Mouse (Mus musculus) hindbrain, embryonic 11.5 days (tissue): ENCODE results near the gene Pin1. TPM values are rescaled to one million over a fixed set of nuclear protein-coding genes. Genes with fewer than 3 reads are reported as not detected.

ENCODE experiments used
- polyA plus RNA-seq: library from polyadenylated mRNA; unstranded; fragments of >200 nt; fragmentation: Nextera tagmentation; extraction: Ambion mirVana; gene quantifications from 2 replicates; pipeline ENCODE4 v1.2.1, GENCODE M21; 2014

Gene Pin1
- polyA plus RNA-seq, 1 experiment from 2014 or later, result 65.2 TPM

Other genes with a start within 250 kb of the Pin1 start
- gene Zfp26, start 191.9 kb upstream of the Pin1 start, polyA plus RNA-seq, result 28.8 and 34.9 TPM in 2 replicates
- 32.7 and 35.2 TPM in 2 replicates for gene Zfp426, start 159.3 kb upstream of the Pin1 start, polyA plus RNA-seq
- 125 and 129 TPM in 2 replicates for gene Zfp266, start 130.7 kb upstream of the Pin1 start, polyA plus RNA-seq
- 26.3 and 34.1 TPM in 2 replicates for gene Zfp846, start 70.8 kb upstream of the Pin1 start, polyA plus RNA-seq
- 448 and 456 TPM in 2 replicates for gene Ubl5, start 9.2 kb upstream of the Pin1 start, polyA plus RNA-seq
- 12.6 and 14.3 TPM in 2 replicates for gene Fbxl12, start 7.3 kb upstream of the Pin1 start, polyA plus RNA-seq
- gene Olfm2, start 94.3 kb downstream of the Pin1 start, polyA plus RNA-seq, result 64.4 and 65.1 TPM in 2 replicates
- gene Col5a3, start 163.0 kb downstream of the Pin1 start, polyA plus RNA-seq, result 0.32 and 0.66 TPM in 2 replicates
- not detected in 2 replicates for gene Rdh8, start 166.4 kb downstream of the Pin1 start, polyA plus RNA-seq
- 0.59 and 0.97 TPM in 2 replicates for gene A230050P20Rik, start 216.5 kb downstream of the Pin1 start, polyA plus RNA-seq
- 4.3 and 4.9 TPM in 2 replicates for gene Angptl6, start 227.6 kb downstream of the Pin1 start, polyA plus RNA-seq
- 55.9 and 57.8 TPM in 2 replicates for gene Ppan, start 236.1 kb downstream of the Pin1 start, polyA plus RNA-seq
- 342 and 364 TPM in 2 replicates for gene Eif3g, start 246.5 kb downstream of the Pin1 start, polyA plus RNA-seq